Mouse (Mus musculus): ENCODE measurements around the gene Cnnm3.

GRCm38 (mm10) chr1:36545382-36545781 is 33.7 kb downstream of the Cnnm3 start:
- no peak for TF ChIP-seq MAFK (IDR thresholded peaks at IDR 0.05; ENCODE audit: insufficient read depth, low read depth, low read length)
- TF ChIP-seq ZC3H11A (IDR thresholded peaks at IDR 0.05; ENCODE audit: borderline replicate concordance, low read depth, low read length), result no peak
